Comparison of ENCODE assay signal across 8 mouse cellular contexts in the genomic region with DNA sequence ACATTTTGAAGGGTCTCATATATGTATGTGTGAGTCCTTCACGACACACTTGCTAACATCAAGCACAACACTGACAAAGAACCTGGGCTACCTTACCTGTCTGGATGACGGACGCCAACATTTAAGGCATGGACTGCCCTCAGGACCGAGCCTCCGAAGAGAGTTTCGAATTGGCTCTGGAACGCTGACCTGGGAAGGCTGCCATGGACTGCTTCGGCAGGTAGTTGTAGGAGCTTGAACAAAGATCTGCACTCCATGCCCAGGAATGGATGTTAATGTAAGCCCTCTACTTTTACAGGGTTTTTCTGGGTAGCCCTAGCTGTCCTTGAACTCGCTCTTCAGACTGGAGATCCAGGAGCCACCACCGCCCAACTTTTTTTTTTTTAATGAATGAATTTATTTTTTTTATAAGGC. TPM values are rescaled to one million over a fixed set of nuclear protein-coding genes. Genes with fewer than 3 reads are reported as not detected.
DNase-seq lines count a peak whose midpoint lies in the region; ATAC-seq and TF ChIP-seq lines count a peak whose summit lies in the region.

No protein-coding gene starts in this region.

- WGBS in hindbrain, embryonic 12.5 days, result 2% methylated on average over 10 of the region's 10 CpGs
- WGBS in liver, embryonic 16.5 days (ENCODE audit: insufficient replicate concordance), result 3% methylated on average over 10 of the region's 10 CpGs
- WGBS in stomach, embryonic 15.5 days, result 2% methylated on average over 10 of the region's 10 CpGs

- no peak for DNase-seq in T-cell, adult 2 months (ENCODE audit: low spot score)
- no peak for DNase-seq in ovary, postnatal 10 days (ENCODE audit: low spot score)

- H3K27me3 ChIP-seq in megakaryocyte, embryonic 14.5 days (replicated peaks), result peaks cover 9% of the 10 kb centered on the region
- H3K27me3 ChIP-seq in hindbrain, embryonic 12.5 days, result 0 out of 2 replicates have a peak, but pooled peaks cover 6% of the 10 kb centered on the region
- peaks cover 9% of the 10 kb centered on the region for H3K27me3 ChIP-seq in liver, embryonic 16.5 days (ENCODE audit: control insufficient read depth, insufficient read depth, low read depth, low read length)
- H3K27me3 ChIP-seq in stomach, embryonic 15.5 days (replicated peaks), result no peaks in the 10 kb centered on the region

- H3K4me1 ChIP-seq in megakaryocyte, embryonic 14.5 days, result peaks cover 23% of the 10 kb centered on the region
- peaks cover 3% of the 10 kb centered on the region; the same call in 1 of the 2 replicates for H3K4me1 ChIP-seq in cortical plate, adult 2 months (ENCODE audit: control insufficient read depth, insufficient read depth, low read length)
- H3K4me1 ChIP-seq in hindbrain, embryonic 12.5 days, result no peaks in the 10 kb centered on the region
- H3K4me1 ChIP-seq in liver, embryonic 16.5 days (ENCODE audit: control insufficient read depth, low read depth, low read length), result peaks cover 2% of the 10 kb centered on the region
- H3K4me1 ChIP-seq in stomach, embryonic 15.5 days, result no peaks in the 10 kb centered on the region

- TF ChIP-seq CTCF in cortical plate, adult 2 months (IDR thresholded peaks at IDR 0.05; ENCODE audit: extremely low read depth, insufficient read depth, low read length), result no peak

- H3K4me2 ChIP-seq in hindbrain, embryonic 12.5 days (replicated peaks), result peak overlapping the region; percentile 60
- peak overlapping the region; percentile 91 for H3K4me2 ChIP-seq in liver, embryonic 16.5 days (ENCODE audit: low read depth, low read length)
- peak overlapping the region; percentile 80 for H3K4me2 ChIP-seq in stomach, embryonic 15.5 days

- H3K9ac ChIP-seq in hindbrain, embryonic 12.5 days, result no peak overlapping the region
- H3K9ac ChIP-seq in liver, embryonic 16.5 days (ENCODE audit: low read depth, low read length), result peak overlapping the region; percentile 43
- H3K9ac ChIP-seq in stomach, embryonic 15.5 days, result peak overlapping the region; percentile 37; the same call in 1 of the 2 replicates

- no peak for ATAC-seq in megakaryocyte, adult 5-6 weeks (ENCODE audit: poor library complexity, severe bottlenecking)
- no peak for ATAC-seq in hindbrain, embryonic 12.5 days (ENCODE audit: low FRiP score)
- 0 out of 2 replicates have a peak, but pooled peaks have one; percentile 10 for ATAC-seq in liver, embryonic 16.5 days (ENCODE audit: low read depth)
- ATAC-seq in stomach, embryonic 15.5 days (ENCODE audit: insufficient read depth, low FRiP score, low read depth), result no peak

- no peak overlapping the region for H3K27ac ChIP-seq in cortical plate, adult 2 months (ENCODE audit: insufficient read depth, low read length)
- no peak overlapping the region for H3K27ac ChIP-seq in hindbrain, embryonic 12.5 days
- no peak overlapping the region for H3K27ac ChIP-seq in liver, embryonic 16.5 days (ENCODE audit: low read length)
- no peak overlapping the region for H3K27ac ChIP-seq in stomach, embryonic 15.5 days

- peak overlapping the region; percentile 92 for H3K4me3 ChIP-seq in megakaryocyte, embryonic 14.5 days (replicated peaks)
- H3K4me3 ChIP-seq in cortical plate, adult 2 months (ENCODE audit: insufficient read depth, low read length), result peak overlapping the region; percentile 27
- peak overlapping the region; percentile 58 for H3K4me3 ChIP-seq in hindbrain, embryonic 12.5 days
- H3K4me3 ChIP-seq in liver, embryonic 16.5 days (ENCODE audit: low read depth, low read length), result peak overlapping the region; percentile 65
- peak overlapping the region; percentile 53 for H3K4me3 ChIP-seq in stomach, embryonic 15.5 days (replicated peaks)

- no peaks in the 10 kb centered on the region for H3K36me3 ChIP-seq in megakaryocyte, embryonic 14.5 days (replicated peaks; ENCODE audit: low read length)
- H3K36me3 ChIP-seq in hindbrain, embryonic 12.5 days, result no peaks in the 10 kb centered on the region
- no peaks in the 10 kb centered on the region for H3K36me3 ChIP-seq in liver, embryonic 16.5 days (ENCODE audit: control insufficient read depth, insufficient read depth)
- H3K36me3 ChIP-seq in stomach, embryonic 15.5 days, result no peaks in the 10 kb centered on the region

- no peak for TF ChIP-seq POLR2A in cortical plate, adult 2 months (IDR thresholded peaks at IDR 0.05; ENCODE audit: extremely low read depth, insufficient read depth, low read length)

- H3K9me3 ChIP-seq in megakaryocyte, embryonic 14.5 days, result no peaks in the 10 kb centered on the region
- no peaks in the 10 kb centered on the region for H3K9me3 ChIP-seq in hindbrain, embryonic 12.5 days (replicated peaks)
- H3K9me3 ChIP-seq in liver, embryonic 16.5 days (replicated peaks; ENCODE audit: control insufficient read depth, low read length), result no peaks in the 10 kb centered on the region; the same call in 1 of the 2 replicates
- no peaks in the 10 kb centered on the region for H3K9me3 ChIP-seq in stomach, embryonic 15.5 days

RNA-seq across cellular contexts. Expression of gene Trim27, which starts 44.0 kb away (rescaled TPM):
- polyA plus RNA-seq in megakaryocyte, embryonic 14.5 days (2012; ENCODE audit: insufficient read depth, low replicate concordance), result 63.6 and 88.3 TPM in 2 replicates
- total RNA-seq in megakaryocyte, adult 5-6 weeks (2015), result 47.7 and 50.6 TPM in 2 replicates
- 79.9 and 84.0 TPM in 2 replicates for total RNA-seq in megakaryocyte, adult 5-6 weeks (2017)
- polyA plus RNA-seq in cortical plate, adult 2 months (2012; rRNA removed), result 30.4 and 30.5 TPM in 2 replicates
- 127 and 130 TPM in 2 replicates for polyA plus RNA-seq in hindbrain, embryonic 12.5 days (2016; fragmentation: Nextera tagmentation; extraction: Ambion mirVana)
- polyA plus RNA-seq in liver, embryonic 16.5 days (2015; fragmentation: Nextera tagmentation; extraction: Ambion mirVana), result 41.3 and 42.7 TPM in 2 replicates
- polyA plus RNA-seq in stomach, embryonic 15.5 days (2015; fragmentation: Nextera tagmentation; extraction: Ambion mirVana), result 132 and 143 TPM in 2 replicates

Comparison
In these comparisons a context has a peak if more than half of its experiments do, and no peak if none do; other contexts are left out.
1. H3K4me3 ChIP-seq: peak in every context shown above with its lines; median percentile 92 in megakaryocyte, embryonic 14.5 days; 65 in liver, embryonic 16.5 days; 58 in hindbrain, embryonic 12.5 days; 53 in stomach, embryonic 15.5 days; 27 in cortical plate, adult 2 months.